14 mouse cellular contexts compared by ENCODE assay signal in genomic region chr11:98492959-98493358, GRCm38 (mm10). TPM values are rescaled to one million over a fixed set of nuclear protein-coding genes. Genes with fewer than 3 reads are reported as not detected.
DNase-seq lines count a peak whose midpoint lies in the region; ATAC-seq lines count a peak whose summit lies in the region.
"Had no signal": no experiment of that assay in that cellular context is flagged by ENCODE, and none has a peak within 500 bp of the region (broad histone marks: within the 10 kb centered on the region; RNA-seq: fewer than 3 reads in every experiment).

No protein-coding gene starts in this region.

- ATAC-seq in neural tube, embryonic 15.5 days (ENCODE audit: low FRiP score): no peak

- H3K9me3 ChIP-seq in neural tube, embryonic 15.5 days (replicated peaks): no peaks in the 10 kb centered on the region
- H3K9me3 ChIP-seq: embryonic facial prominence, embryonic 12.5 days had no signal

- peak; percentile 28 for DNase-seq in neural tube, embryonic 10.5 days (ENCODE audit: extremely low spot score, low spot score)
- DNase-seq in embryo, embryonic 10 days (ENCODE audit: low spot score): peak; percentile 79
- peak; percentile 39 for DNase-seq in mesoderm, embryonic 11.5 days (ENCODE audit: low read depth, low spot score)
- DNase-seq in thymus, postnatal 36 days: peak; percentile 45 to 54
- no peak for DNase-seq in cerebellum, adult 9-10 months
- no peak for DNase-seq in testis, postnatal 10 days (ENCODE audit: low spot score)
- DNase-seq: adrenal gland, adult 2 months; layer of hippocampus, adult 9-11 months had no signal

- H3K4me3 ChIP-seq in neural tube, embryonic 15.5 days (replicated peaks): no peak overlapping the region
- H3K4me3 ChIP-seq: embryonic facial prominence, embryonic 12.5 days; heart, adult 2 months had no signal

- peaks cover 21% of the 10 kb centered on the region for H3K27me3 ChIP-seq in neural tube, embryonic 15.5 days (replicated peaks)

- no peaks in the 10 kb centered on the region for H3K36me3 ChIP-seq in neural tube, embryonic 15.5 days
- H3K36me3 ChIP-seq: embryonic facial prominence, embryonic 12.5 days had no signal

- no peak overlapping the region for H3K9ac ChIP-seq in neural tube, embryonic 15.5 days (replicated peaks)
- H3K9ac ChIP-seq: embryonic facial prominence, embryonic 12.5 days; hindbrain, embryonic 14.5 days; liver, embryonic 14.5 days had no signal

- 17% methylated on average over 7 of the region's 7 CpGs for WGBS in neural tube, embryonic 15.5 days

- H3K4me2 ChIP-seq in neural tube, embryonic 15.5 days: no peak overlapping the region
- H3K4me2 ChIP-seq: embryonic facial prominence, embryonic 12.5 days; hindbrain, embryonic 14.5 days had no signal

- no peak overlapping the region for H3K27ac ChIP-seq in neural tube, embryonic 15.5 days (replicated peaks)
- H3K27ac ChIP-seq: embryonic facial prominence, embryonic 12.5 days; heart, adult 2 months; hindbrain, embryonic 14.5 days; liver, embryonic 14.5 days had no signal

- H3K4me1 ChIP-seq in neural tube, embryonic 15.5 days: peaks cover 21% of the 10 kb centered on the region

RNA-seq across cellular contexts. Expression of gene Grb7, which starts 46.8 kb away (rescaled TPM):
- polyA plus RNA-seq in neural tube, embryonic 15.5 days (2015; fragmentation: Nextera tagmentation; extraction: Ambion mirVana): 1.1 and 8.3 TPM in 2 replicates

RNA-seq across cellular contexts. Expression of gene Ikzf3, which starts 52.9 kb away (rescaled TPM):
- polyA plus RNA-seq in neural tube, embryonic 15.5 days (2015; fragmentation: Nextera tagmentation; extraction: Ambion mirVana): 0.18 and 1.3 TPM in 2 replicates

RNA-seq across cellular contexts. Expression of gene Mien1, which starts 54.2 kb away (rescaled TPM):
- 243 and 278 TPM in 2 replicates for polyA plus RNA-seq in neural tube, embryonic 15.5 days (2015; fragmentation: Nextera tagmentation; extraction: Ambion mirVana)

RNA-seq across cellular contexts. Expression of gene Zpbp2, which starts 57.9 kb away (rescaled TPM):
- polyA plus RNA-seq in neural tube, embryonic 15.5 days (2015; fragmentation: Nextera tagmentation; extraction: Ambion mirVana): 0.45 TPM in 1 of 2 replicates, not detected in the other
- polyA plus RNA-seq: embryonic facial prominence, embryonic 12.5 days; heart, adult 2 months; hindbrain, embryonic 14.5 days; stomach, embryonic 14.5 days had no signal

Comparison
In these comparisons a context has a peak if more than half of its experiments do, and no peak if none do; other contexts are left out.
1. DNase-seq: peak in neural tube, embryonic 10.5 days (single experiment), embryo, embryonic 10 days (single experiment), mesoderm, embryonic 11.5 days (single experiment) and thymus, postnatal 36 days (2 of 2); none in cerebellum, adult 9-10 months (single experiment) and testis, postnatal 10 days (single experiment).